Mouse (Mus musculus): ENCODE measurements at regions not wholly inside any gene's neighbourhood (a gene's known extent, or its start where the extent isn't known, plus 50 kb on each side); places are given as distances from the start of the nearest gene placed in this dataset.

GRCm38 (mm10) chrX:11491676-11492391 lies 164.2 kb downstream of the H2al1j start:
- peaks cover 11% of the 10 kb centered on the region for H3K27me3 ChIP-seq (ENCODE audit: insufficient read depth, low read length)
- H3K4me3 ChIP-seq (replicated peaks; ENCODE audit: low read length) = no peak overlapping the region
- peaks cover 12% of the 10 kb centered on the region for H3K4me1 ChIP-seq (replicated peaks; ENCODE audit: low read depth, low read length)
- H3K36me3 ChIP-seq (ENCODE audit: insufficient read depth, low read length) = no peaks in the 10 kb centered on the region
- no peaks in the 10 kb centered on the region for H3K9me3 ChIP-seq (ENCODE audit: low read length)
- TF ChIP-seq NANOG (IDR thresholded peaks at IDR 0.05; ENCODE audit: borderline replicate concordance, low read length) = no peak
- no peak for TF ChIP-seq POU5F1 (IDR thresholded peaks at IDR 0.05; ENCODE audit: borderline replicate concordance, low read length)
- TF ChIP-seq CTCF (conservative IDR thresholded peaks at IDR 0.05; ENCODE audit: low read length) = no peak

- Histone ChIP-seq H3K9me3 (ENCODE audit: low read length) (no peaks in the 10 kb centered on the region), H3K36me3 (ENCODE audit: insufficient read depth, low read length) (no peaks in the 10 kb centered on the region), H3K27me3 (ENCODE audit: insufficient read depth, low read length) (peaks cover 11% of the 10 kb centered on the region), H3K4me3 (replicated peaks; ENCODE audit: low read length) (no peak overlapping the region), H3K4me1 (replicated peaks; ENCODE audit: low read depth, low read length) (peaks cover 12% of the 10 kb centered on the region)
- TF ChIP-seq CTCF (conservative IDR thresholded peaks at IDR 0.05; ENCODE audit: low read length) = no peak
Observed at GRCm38 (mm10) chrX:11493526-11494245, 166.1 kb downstream of the H2al1j start.

DNA sequence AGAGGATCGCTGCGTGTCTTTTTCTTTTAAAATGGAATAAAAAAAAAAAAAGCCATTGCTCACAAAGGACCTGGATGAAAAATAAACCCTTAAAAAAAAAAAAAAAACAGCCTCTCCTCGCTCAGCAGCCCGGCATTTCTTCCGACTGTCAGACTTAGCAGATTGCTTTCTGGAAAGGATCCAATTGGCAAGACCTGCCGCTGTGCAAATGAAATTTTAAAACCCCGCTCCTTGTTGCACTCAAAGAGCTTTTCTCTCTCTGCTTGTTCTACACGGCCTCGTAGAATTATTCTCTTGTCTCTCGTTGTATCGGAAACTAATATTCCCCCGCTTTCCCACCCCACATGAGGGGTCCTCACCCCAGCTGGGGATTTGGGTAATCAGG lies 166.6 kb downstream of the H2al1j start:
- Histone ChIP-seq H3K36me3 (ENCODE audit: insufficient read depth, low read length) (no peaks in the 10 kb centered on the region), H3K4me3 (replicated peaks; ENCODE audit: low read length) (no peak overlapping the region), H3K9me3 (ENCODE audit: low read length) (no peaks in the 10 kb centered on the region), H3K4me1 (replicated peaks; ENCODE audit: low read depth, low read length) (peaks cover 12% of the 10 kb centered on the region), H3K27me3 (ENCODE audit: insufficient read depth, low read length) (peaks cover 11% of the 10 kb centered on the region)
- no peak for TF ChIP-seq POU5F1 (IDR thresholded peaks at IDR 0.05; ENCODE audit: borderline replicate concordance, low read length)
- TF ChIP-seq NANOG (IDR thresholded peaks at IDR 0.05; ENCODE audit: borderline replicate concordance, low read length) = no peak
- no peak for TF ChIP-seq CTCF (conservative IDR thresholded peaks at IDR 0.05; ENCODE audit: low read length)

DNA sequence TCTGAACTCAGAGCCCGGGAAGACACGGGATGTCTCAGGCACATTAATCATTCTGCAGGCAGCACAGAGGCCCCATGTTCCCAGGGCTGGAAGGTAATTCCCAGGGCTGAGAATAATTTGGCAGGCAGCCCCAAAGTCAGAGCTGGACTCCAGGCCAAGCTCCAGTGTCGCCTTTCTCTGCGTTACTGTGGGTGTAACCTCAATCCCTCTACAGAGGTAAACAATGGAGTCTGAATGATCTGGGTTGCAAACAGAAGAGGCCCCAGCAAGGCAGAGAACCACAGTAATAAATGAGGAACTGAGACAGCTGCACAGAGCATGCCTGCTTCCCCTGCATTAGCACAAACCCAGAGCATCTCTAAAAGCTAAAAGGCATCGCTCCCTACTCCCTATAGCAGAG lies 184.8 kb downstream of the H2al1j start:
- H3K4me1 ChIP-seq (replicated peaks; ENCODE audit: low read depth, low read length) = no peaks in the 10 kb centered on the region
- H3K27me3 ChIP-seq (ENCODE audit: insufficient read depth, low read length) = no peaks in the 10 kb centered on the region
- no peaks in the 10 kb centered on the region for H3K36me3 ChIP-seq (ENCODE audit: insufficient read depth, low read length)
- no peaks in the 10 kb centered on the region for H3K9me3 ChIP-seq (ENCODE audit: low read length)
- TF ChIP-seq CTCF (conservative IDR thresholded peaks at IDR 0.05; ENCODE audit: low read length) (no peak), NANOG (IDR thresholded peaks at IDR 0.05; ENCODE audit: borderline replicate concordance, low read length) (no peak), POU5F1 (IDR thresholded peaks at IDR 0.05; ENCODE audit: borderline replicate concordance, low read length) (no peak)
- H3K4me3 ChIP-seq (replicated peaks; ENCODE audit: low read length) = no peak overlapping the region

GRCm38 (mm10) chrX:11512928-11513327 lies 185.3 kb downstream of the H2al1j start:
- TF ChIP-seq NANOG (IDR thresholded peaks at IDR 0.05; ENCODE audit: borderline replicate concordance, low read length) = no peak
- TF ChIP-seq POU5F1 (IDR thresholded peaks at IDR 0.05; ENCODE audit: borderline replicate concordance, low read length) = no peak
- no peak for TF ChIP-seq CTCF (conservative IDR thresholded peaks at IDR 0.05; ENCODE audit: low read length)
- no peaks in the 10 kb centered on the region for H3K4me1 ChIP-seq (replicated peaks; ENCODE audit: low read depth, low read length)

GRCm38 (mm10) chrX:11523791-11524190 lies 196.2 kb downstream of the H2al1j start:
- Histone ChIP-seq H3K4me1 (replicated peaks; ENCODE audit: low read depth, low read length) (no peaks in the 10 kb centered on the region), H3K4me3 (replicated peaks; ENCODE audit: low read length) (no peak overlapping the region), H3K9me3 (ENCODE audit: low read length) (no peaks in the 10 kb centered on the region), H3K27me3 (ENCODE audit: insufficient read depth, low read length) (no peaks in the 10 kb centered on the region; the same call in 1 of the 2 replicates), H3K36me3 (ENCODE audit: insufficient read depth, low read length) (no peaks in the 10 kb centered on the region)
- TF ChIP-seq POU5F1 (IDR thresholded peaks at IDR 0.05; ENCODE audit: borderline replicate concordance, low read length) (no peak), NANOG (IDR thresholded peaks at IDR 0.05; ENCODE audit: borderline replicate concordance, low read length) (no peak), CTCF (conservative IDR thresholded peaks at IDR 0.05; ENCODE audit: low read length) (no peak)

More at GRCm38 (mm10) chrX:11512928-11513327, 185.3 kb downstream of the H2al1j start:
- H3K36me3 ChIP-seq (ENCODE audit: insufficient read depth, low read length) = no peaks in the 10 kb centered on the region
- no peak overlapping the region for H3K4me3 ChIP-seq (replicated peaks; ENCODE audit: low read length)
- H3K9me3 ChIP-seq (ENCODE audit: low read length) = no peaks in the 10 kb centered on the region
- H3K27me3 ChIP-seq (ENCODE audit: insufficient read depth, low read length) = no peaks in the 10 kb centered on the region

DNA sequence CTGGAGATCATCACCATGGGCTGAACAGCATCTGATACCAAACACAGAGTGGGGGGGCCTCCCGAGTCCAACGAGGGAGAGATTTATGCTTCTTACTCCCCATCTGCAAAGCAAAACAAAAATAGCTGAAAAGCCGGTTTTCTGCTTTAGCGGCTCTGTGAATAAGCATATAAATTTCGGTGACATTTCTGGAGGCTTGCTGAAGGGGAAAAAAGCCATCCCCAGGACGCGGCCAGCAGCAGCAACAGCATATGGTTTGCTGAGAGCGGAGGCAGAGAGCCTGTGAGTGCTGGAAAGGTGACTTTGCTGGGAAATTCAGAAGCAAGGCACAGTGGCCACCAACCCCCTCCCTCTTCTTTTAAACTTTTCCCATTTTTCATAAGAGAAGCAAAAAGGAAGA lies 197.7 kb downstream of the H2al1j start:
- no peaks in the 10 kb centered on the region for H3K4me1 ChIP-seq (replicated peaks; ENCODE audit: low read depth, low read length)
- no peaks in the 10 kb centered on the region for H3K9me3 ChIP-seq (ENCODE audit: low read length)
- no peaks in the 10 kb centered on the region; the same call in 1 of the 2 replicates for H3K27me3 ChIP-seq (ENCODE audit: insufficient read depth, low read length)
- no peaks in the 10 kb centered on the region for H3K36me3 ChIP-seq (ENCODE audit: insufficient read depth, low read length)
- no peak overlapping the region for H3K4me3 ChIP-seq (replicated peaks; ENCODE audit: low read length)
- TF ChIP-seq CTCF (conservative IDR thresholded peaks at IDR 0.05; ENCODE audit: low read length) = no peak
- no peak for TF ChIP-seq POU5F1 (IDR thresholded peaks at IDR 0.05; ENCODE audit: borderline replicate concordance, low read length)

DNA sequence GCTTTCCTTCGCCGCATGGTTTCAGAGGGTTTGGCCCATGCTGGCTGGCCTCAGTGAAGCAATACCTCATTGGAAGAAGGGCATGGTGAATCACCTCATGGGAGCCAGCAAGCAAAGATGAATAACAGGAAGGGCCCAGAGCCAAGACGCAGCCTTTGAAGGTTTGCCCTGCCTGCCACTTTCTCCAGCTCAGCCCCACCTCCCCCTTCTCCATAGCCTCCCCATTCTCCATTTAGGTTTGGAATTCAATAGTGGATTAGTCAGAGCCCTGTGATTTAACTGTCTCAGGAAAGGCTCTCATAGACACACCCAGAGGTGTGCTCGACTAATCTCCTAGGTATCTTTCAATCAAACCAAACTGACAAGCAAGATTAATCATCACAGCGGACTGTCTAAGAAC lies 201.0 kb downstream of the H2al1j start:
- no peaks in the 10 kb centered on the region for H3K4me1 ChIP-seq (replicated peaks; ENCODE audit: low read depth, low read length)
- TF ChIP-seq NANOG (IDR thresholded peaks at IDR 0.05; ENCODE audit: borderline replicate concordance, low read length) (no peak), POU5F1 (IDR thresholded peaks at IDR 0.05; ENCODE audit: borderline replicate concordance, low read length) (no peak), CTCF (conservative IDR thresholded peaks at IDR 0.05; ENCODE audit: low read length) (no peak)

More for the DNA sequence above, 201.0 kb downstream of the H2al1j start:
- H3K36me3 ChIP-seq (ENCODE audit: insufficient read depth, low read length) = no peaks in the 10 kb centered on the region
- H3K9me3 ChIP-seq (ENCODE audit: low read length) = no peaks in the 10 kb centered on the region
- H3K4me3 ChIP-seq (replicated peaks; ENCODE audit: low read length) = no peak overlapping the region
- no peaks in the 10 kb centered on the region; the same call in 1 of the 2 replicates for H3K27me3 ChIP-seq (ENCODE audit: insufficient read depth, low read length)
